Mouse (Mus musculus) brain, embryonic 14.5 days (tissue): ENCODE data around the gene Whrn.

ENCODE experiments used
- CTCF ChIP-seq: fragments of 200-500 bp; IDR thresholded peaks from 2 replicates; pipeline ENCODE4 v1.5.1; 2012; ENCODE audit warnings: inconsistent platforms, mild to moderate bottlenecking, moderate library complexity, borderline replicate concordance; ENCODE audit not compliant: insufficient read depth, insufficient read length; ENCODE audit errors: extremely low read depth
- POLR2A ChIP-seq: fragments of 200-500 bp; IDR thresholded peaks from 2 replicates; pipeline ENCODE4 v1.6.1; 2012; ENCODE audit warnings: mild to moderate bottlenecking, inconsistent platforms, borderline replicate concordance; ENCODE audit not compliant: poor library complexity, insufficient read depth, insufficient read length, severe bottlenecking; ENCODE audit errors: extremely low read depth

- TF ChIP-seq POLR2A (no peak), CTCF (no peak)
These were observed 96.8 kb downstream of the Whrn start for GRCm38 (mm10) chr4:63398854-63399609.
